Mouse (Mus musculus) frontal cortex, adult 2 months (tissue): ENCODE data around the gene Slc7a7. TPM values are rescaled to one million over a fixed set of nuclear protein-coding genes. Genes with fewer than 3 reads are reported as not detected.
A peak's percentile ranks its signal among the peaks of the same experiment; 100 is the strongest.

Experiments used
- DNase-seq, 2 experiments: peaks; one replicate each; pipeline ENCODE4 v3.0.0; 2022; ENCODE audit warnings: low spot score in 1 of 2; ENCODE audit errors: extremely low spot score in 1 of 2
- polyA plus RNA-seq: library from polyadenylated mRNA; depleted of rRNA; stranded (reverse); fragments of >200 nt; gene quantifications from 2 replicates; pipeline ENCODE4 v1.2.3, GENCODE M21; 2012; rRNA removed

Gene Slc7a7
- 2.9 and 3.3 TPM in 2 replicates for polyA plus RNA-seq

GRCm38 (mm10) chr14:54417623-54418081, at the start of gene Slc7a7:
TSS of gene Slc7a7 (minus strand) at chr14:54417780.
- DNase-seq, result no peak

GRCm38 (mm10) chr14:54464293-54465005, 46.9 kb upstream of the Slc7a7 start:
- DNase-seq, result peak in 1 of 2 experiments; percentile 66

- DNase-seq, result peak in 1 of 2 experiments; percentile 88
Observed at GRCm38 (mm10) chr14:54463959-54464292, 46.3 kb upstream of the Slc7a7 start, which contains the start of gene Lrp10. TSS of gene Lrp10 (plus strand) at chr14:54464137.

GRCm38 (mm10) chr14:54463108-54463958, 45.8 kb upstream of the Slc7a7 start:
- no peak for DNase-seq

- DNase-seq, result no peak
Observed at GRCm38 (mm10) chr14:54462146-54462545, 44.6 kb upstream of the Slc7a7 start.

- DNase-seq, result no peak
Observed at GRCm38 (mm10) chr14:54457907-54458569, 40.5 kb upstream of the Slc7a7 start.

- DNase-seq, result no peak
Observed at GRCm38 (mm10) chr14:54454669-54455528, 37.3 kb upstream of the Slc7a7 start.

- no peak for DNase-seq
Observed at GRCm38 (mm10) chr14:54453566-54453965, 36.0 kb upstream of the Slc7a7 start.

GRCm38 (mm10) chr14:54445476-54445875, 27.9 kb upstream of the Slc7a7 start:
- DNase-seq, result no peak

- DNase-seq, result no peak
Observed at GRCm38 (mm10) chr14:54443712-54444618, 26.4 kb upstream of the Slc7a7 start.

- DNase-seq, result no peak
Observed at GRCm38 (mm10) chr14:54443196-54443595, 25.6 kb upstream of the Slc7a7 start.

- no peak for DNase-seq
Observed at GRCm38 (mm10) chr14:54442548-54442947, 25.0 kb upstream of the Slc7a7 start.

- DNase-seq, result no peak
Observed at GRCm38 (mm10) chr14:54441365-54441764, 23.8 kb upstream of the Slc7a7 start.

- DNase-seq, result no peak
Observed at GRCm38 (mm10) chr14:54440538-54440937, 23.0 kb upstream of the Slc7a7 start.

- DNase-seq, result no peak
Observed at GRCm38 (mm10) chr14:54439610-54440009, 22.0 kb upstream of the Slc7a7 start.

GRCm38 (mm10) chr14:54439155-54439554, 21.6 kb upstream of the Slc7a7 start:
- no peak for DNase-seq

GRCm38 (mm10) chr14:54435194-54435918, 17.8 kb upstream of the Slc7a7 start:
- DNase-seq, result no peak

GRCm38 (mm10) chr14:54433941-54434531, 16.5 kb upstream of the Slc7a7 start:
- DNase-seq, result no peak
